Comparison of ENCODE assay signal across 16 mouse cellular contexts in genomic region chr14:20120868-20121267, GRCm38 (mm10). TPM values are rescaled to one million over a fixed set of nuclear protein-coding genes. Genes with fewer than 3 reads are reported as not detected.
DNase-seq lines count a peak whose midpoint lies in the region; ATAC-seq and TF ChIP-seq lines count a peak whose summit lies in the region.
"Had no signal": no experiment of that assay in that cellular context is flagged by ENCODE, and none has a peak within 500 bp of the region (broad histone marks: within the 10 kb centered on the region; RNA-seq: fewer than 3 reads in every experiment).

No protein-coding gene starts in this region.

- DNase-seq in kidney, postnatal 0 days (ENCODE audit: low spot score), result peak; percentile 57
- DNase-seq in NIH3T3 (ENCODE audit: low read depth), result peak; percentile 61
- DNase-seq in limb, embryonic 14.5 days (ENCODE audit: low spot score), result no peak
- DNase-seq in thymus, adult 2 months, result peak; percentile 71
- DNase-seq in frontal cortex, adult 2 months (ENCODE audit: extremely low spot score in 1 of 2, low spot score in 1 of 2), result no peak
- no peak for DNase-seq in left cerebral cortex, postnatal 14 days (ENCODE audit: low spot score in 2 of 2)
- DNase-seq in kidney, adult 18-20 months, result no peak
- DNase-seq: cerebellum, postnatal 10 days; gastrocnemius, adult 2 months; kidney, postnatal 25 days; midbrain, embryonic 14.5 days had no signal

- no peaks in the 10 kb centered on the region for H3K27me3 ChIP-seq in kidney, postnatal 0 days (ENCODE audit: insufficient read depth, low read length)
- H3K27me3 ChIP-seq in kidney, embryonic 14.5 days (ENCODE audit: control insufficient read depth, insufficient read depth, low read length), result no peaks in the 10 kb centered on the region
- no peaks in the 10 kb centered on the region for H3K27me3 ChIP-seq in limb, embryonic 14.5 days (ENCODE audit: control insufficient read depth, insufficient read depth, low read length)
- H3K27me3 ChIP-seq in thymus, adult 2 months (ENCODE audit: control insufficient read depth, insufficient read depth, low read length), result no peaks in the 10 kb centered on the region
- H3K27me3 ChIP-seq: liver, embryonic 15.5 days had no signal

- no peak overlapping the region for H3K4me2 ChIP-seq in kidney, postnatal 0 days (ENCODE audit: low read length)
- no peak overlapping the region for H3K4me2 ChIP-seq in kidney, embryonic 14.5 days (replicated peaks; ENCODE audit: low read depth, low read length)
- H3K4me2 ChIP-seq in limb, embryonic 14.5 days (replicated peaks; ENCODE audit: low read depth, low read length, severe bottlenecking), result no peak overlapping the region
- H3K4me2 ChIP-seq: liver, embryonic 15.5 days had no signal

- H3K27ac ChIP-seq in kidney, postnatal 0 days, result no peak overlapping the region
- no peak overlapping the region for H3K27ac ChIP-seq in kidney, embryonic 14.5 days (ENCODE audit: low read depth, low read length)
- H3K27ac ChIP-seq in limb, embryonic 14.5 days (replicated peaks; ENCODE audit: low read depth, low read length), result no peak overlapping the region
- peak overlapping the region; percentile 20; the same call in 1 of the 2 replicates for H3K27ac ChIP-seq in thymus, adult 2 months (ENCODE audit: control insufficient read depth, insufficient read depth, low read length)
- H3K27ac ChIP-seq: gastrocnemius, adult 2 months; left cerebral cortex, adult 2 months; liver, embryonic 15.5 days had no signal

- no peak for TF ChIP-seq POLR2A in limb, embryonic 14.5 days (IDR thresholded peaks at IDR 0.05; ENCODE audit: borderline replicate concordance, extremely low read depth, insufficient read depth, insufficient read length)
- TF ChIP-seq POLR2A in thymus, adult 2 months (IDR thresholded peaks at IDR 0.05; ENCODE audit: control insufficient read depth, extremely low read depth, insufficient read depth, low read length, poor library complexity), result no peak

- H3K4me3 ChIP-seq in kidney, postnatal 0 days (replicated peaks; ENCODE audit: low read depth, low read length), result no peak overlapping the region
- H3K4me3 ChIP-seq in kidney, embryonic 14.5 days (ENCODE audit: low read length), result no peak overlapping the region
- H3K4me3 ChIP-seq in limb, embryonic 14.5 days (replicated peaks; ENCODE audit: low read length), result no peak overlapping the region
- H3K4me3 ChIP-seq in thymus, adult 2 months (ENCODE audit: control insufficient read depth, insufficient read depth, low read length), result no peak overlapping the region
- H3K4me3 ChIP-seq: erythroblast, embryonic 14.5 days; gastrocnemius, adult 2 months; left cerebral cortex, adult 2 months; liver, embryonic 15.5 days had no signal

- no peaks in the 10 kb centered on the region for H3K9me3 ChIP-seq in kidney, postnatal 0 days (replicated peaks; ENCODE audit: low read length)
- H3K9me3 ChIP-seq in kidney, embryonic 14.5 days (ENCODE audit: control insufficient read depth, low read length), result no peaks in the 10 kb centered on the region
- H3K9me3 ChIP-seq in limb, embryonic 14.5 days (ENCODE audit: control insufficient read depth, low read length), result no peaks in the 10 kb centered on the region
- H3K9me3 ChIP-seq: liver, embryonic 15.5 days had no signal

- 61% methylated on average over 5 of the region's 5 CpGs for WGBS in kidney, postnatal 0 days
- WGBS in kidney, embryonic 14.5 days, result 70% methylated on average over 5 of the region's 5 CpGs
- 30% methylated on average over 5 of the region's 5 CpGs for WGBS in limb, embryonic 14.5 days
- 4% methylated on average over 5 of the region's 5 CpGs for WGBS in thymus, adult 2 months

- no peak overlapping the region for H3K9ac ChIP-seq in kidney, postnatal 0 days (ENCODE audit: low read depth, low read length)
- H3K9ac ChIP-seq in kidney, embryonic 14.5 days (ENCODE audit: low read depth, low read length), result no peak overlapping the region
- no peak overlapping the region for H3K9ac ChIP-seq in limb, embryonic 14.5 days (ENCODE audit: low read depth, low read length, severe bottlenecking)
- H3K9ac ChIP-seq: liver, embryonic 15.5 days had no signal

- intact Hi-C loops in left cerebral cortex, postnatal 14 days (cut with DNase I), result loop anchor here (5.0 kb wide), 1 partner anchor 121 kb away; no protein-coding TSS in a partner anchor

- peaks cover 7% of the 10 kb centered on the region; the same call in 1 of the 2 replicates for H3K4me1 ChIP-seq in kidney, postnatal 0 days (replicated peaks; ENCODE audit: insufficient read depth, low read length)
- H3K4me1 ChIP-seq in kidney, embryonic 14.5 days (ENCODE audit: control insufficient read depth, insufficient read depth, low read length), result peaks cover 13% of the 10 kb centered on the region; the same call in 1 of the 2 replicates
- H3K4me1 ChIP-seq in limb, embryonic 14.5 days (ENCODE audit: control insufficient read depth, insufficient read depth, low read length), result peaks cover 10% of the 10 kb centered on the region
- peaks cover 12% of the 10 kb centered on the region for H3K4me1 ChIP-seq in thymus, adult 2 months (replicated peaks; ENCODE audit: control insufficient read depth, insufficient read depth, low read length)

- TF ChIP-seq CTCF in kidney, postnatal 0 days (IDR thresholded peaks at IDR 0.05; ENCODE audit: low read depth), result no peak
- no peak for TF ChIP-seq CTCF in thymus, adult 2 months (IDR thresholded peaks at IDR 0.05; ENCODE audit: borderline replicate concordance, control insufficient read depth, extremely low read depth, insufficient read depth, low read length, poor library complexity)

- no peaks in the 10 kb centered on the region for H3K36me3 ChIP-seq in kidney, postnatal 0 days (ENCODE audit: insufficient read depth, low read length)
- H3K36me3 ChIP-seq in kidney, embryonic 14.5 days (ENCODE audit: control insufficient read depth, insufficient read depth, low read length), result no peaks in the 10 kb centered on the region
- no peaks in the 10 kb centered on the region for H3K36me3 ChIP-seq in limb, embryonic 14.5 days (ENCODE audit: control insufficient read depth, insufficient read depth, low read length)
- no peaks in the 10 kb centered on the region for H3K36me3 ChIP-seq in thymus, adult 2 months (ENCODE audit: control insufficient read depth, insufficient read depth, low read length)
- H3K36me3 ChIP-seq: liver, embryonic 15.5 days had no signal

- ATAC-seq in kidney, postnatal 0 days (replicated peaks; ENCODE audit: low FRiP score, low read depth), result no peak
- no peak for ATAC-seq in kidney, embryonic 14.5 days (ENCODE audit: low FRiP score, low TSS enrichment)
- peak; percentile 53; the same call in 1 of the 2 replicates for ATAC-seq in limb, embryonic 14.5 days (ENCODE audit: low FRiP score, low read depth)
- ATAC-seq: hindbrain, embryonic 16.5 days had no signal

RNA-seq across cellular contexts. Expression of gene Saysd1, which starts 17.5 kb away (rescaled TPM):
- 18.1 and 19.3 TPM in 2 replicates for polyA plus RNA-seq in kidney, postnatal 0 days (2015; fragmentation: Nextera tagmentation; extraction: Ambion mirVana)
- polyA plus RNA-seq in kidney, embryonic 14.5 days (2014; fragmentation: Nextera tagmentation; extraction: Ambion mirVana), result 11.2 and 13.7 TPM in 2 replicates
- 8.9 and 9.7 TPM in 2 replicates for polyA plus RNA-seq in limb, embryonic 14.5 days (2012; rRNA removed)
- polyA plus RNA-seq in limb, embryonic 14.5 days (2014; fragmentation: Nextera tagmentation; extraction: Ambion mirVana), result 14.1 and 15.6 TPM in 2 replicates
- polyA plus RNA-seq in thymus, adult 2 months (2012; rRNA removed), result 12.8 and 14.6 TPM in 2 replicates
- 7.9 and 8.6 TPM in 2 replicates for polyA plus RNA-seq in frontal cortex, adult 2 months (2012; rRNA removed)
- total RNA-seq in left cerebral cortex, postnatal 14 days (2021), result 1 to 10 TPM; 4.5 to 4.9 TPM

Comparison
In these comparisons a context has a peak if more than half of its experiments do, and no peak if none do; other contexts are left out.
1. DNase-seq: peak in kidney, postnatal 0 days (single experiment), NIH3T3 (single experiment) and thymus, adult 2 months (single experiment); none in limb, embryonic 14.5 days (single experiment), frontal cortex, adult 2 months (0 of 2), left cerebral cortex, postnatal 14 days (0 of 2) and kidney, adult 18-20 months (single experiment).